Mouse (Mus musculus) midbrain, embryonic 11.5 days (tissue): ENCODE measurements around the gene Bco1. TPM values are rescaled to one million over a fixed set of nuclear protein-coding genes. Genes with fewer than 3 reads are reported as not detected.

Source experiments
- ATAC-seq: fragments of 200-750 bp; cut with Nextera tagmentation; 2 replicates; pipeline ENCODE4 v1.8.0; 2017; ENCODE audit warnings: moderate TSS enrichment, moderate library complexity; ENCODE audit not compliant: low FRiP score
- DNase-seq: peaks from one replicate; pipeline ENCODE4 v3.0.0; 2015; ENCODE audit warnings: low spot score; ENCODE audit errors: missing footprints
- H3K27ac ChIP-seq: fragments of 300-500 bp; sonication (generic); 2 replicates; pipeline ENCODE4 v1.5.1; 2014; ENCODE audit warnings: low read depth, low read length
- H3K27me3 ChIP-seq: fragments of 300-500 bp; sonication (generic); 2 replicates; pipeline ENCODE4 v1.6.1; 2014; ENCODE audit warnings: mild to moderate bottlenecking, low read length, moderate library complexity, mixed read lengths; ENCODE audit not compliant: control insufficient read depth, insufficient read depth
- H3K36me3 ChIP-seq: fragments of 300-500 bp; sonication (generic); 2 replicates; pipeline ENCODE4 v1.6.1; 2014; ENCODE audit warnings: mild to moderate bottlenecking, low read length, moderate library complexity, mixed read lengths; ENCODE audit not compliant: control insufficient read depth, insufficient read depth
- H3K4me1 ChIP-seq: fragments of 300-500 bp; sonication (generic); 2 replicates; pipeline ENCODE4 v1.6.1; 2014; ENCODE audit warnings: low read length; ENCODE audit not compliant: control insufficient read depth, insufficient read depth
- H3K4me2 ChIP-seq: fragments of 300-500 bp; sonication (generic); 2 replicates; pipeline ENCODE4 v1.6.1; 2014; ENCODE audit warnings: mild to moderate bottlenecking, moderate library complexity
- H3K4me3 ChIP-seq: fragments of 300-500 bp; sonication (generic); 2 replicates; pipeline ENCODE4 v1.5.1; 2014; ENCODE audit warnings: low read depth, low read length
- H3K9ac ChIP-seq: fragments of 300-500 bp; sonication (generic); 2 replicates; pipeline ENCODE4 v1.6.1; 2014; ENCODE audit warnings: low read length
- H3K9me3 ChIP-seq: fragments of 300-500 bp; sonication (generic); 2 replicates; pipeline ENCODE4 v1.6.1; 2016; ENCODE audit warnings: low read length; ENCODE audit not compliant: control insufficient read depth
- WGBS: fragments of 180-500 bp; shearing (Covaris S2); extraction: QIAGEN DNeasy Blood & Tissue Kit; methylation state at CpG from one replicate; pipeline ENCODE4 v1.1.7; 2014; 5-methylcytosine and 5-hydroxymethylcytosine counted together
- polyA plus RNA-seq: library from polyadenylated mRNA; unstranded; fragments of >200 nt; fragmentation: Nextera tagmentation; extraction: Ambion mirVana; gene quantifications from 2 replicates; pipeline ENCODE4 v1.2.1, GENCODE M21; 2014

Bco1 gene
- polyA plus RNA-seq, 1 experiment from 2014 or later = 0.18 TPM

DNA sequence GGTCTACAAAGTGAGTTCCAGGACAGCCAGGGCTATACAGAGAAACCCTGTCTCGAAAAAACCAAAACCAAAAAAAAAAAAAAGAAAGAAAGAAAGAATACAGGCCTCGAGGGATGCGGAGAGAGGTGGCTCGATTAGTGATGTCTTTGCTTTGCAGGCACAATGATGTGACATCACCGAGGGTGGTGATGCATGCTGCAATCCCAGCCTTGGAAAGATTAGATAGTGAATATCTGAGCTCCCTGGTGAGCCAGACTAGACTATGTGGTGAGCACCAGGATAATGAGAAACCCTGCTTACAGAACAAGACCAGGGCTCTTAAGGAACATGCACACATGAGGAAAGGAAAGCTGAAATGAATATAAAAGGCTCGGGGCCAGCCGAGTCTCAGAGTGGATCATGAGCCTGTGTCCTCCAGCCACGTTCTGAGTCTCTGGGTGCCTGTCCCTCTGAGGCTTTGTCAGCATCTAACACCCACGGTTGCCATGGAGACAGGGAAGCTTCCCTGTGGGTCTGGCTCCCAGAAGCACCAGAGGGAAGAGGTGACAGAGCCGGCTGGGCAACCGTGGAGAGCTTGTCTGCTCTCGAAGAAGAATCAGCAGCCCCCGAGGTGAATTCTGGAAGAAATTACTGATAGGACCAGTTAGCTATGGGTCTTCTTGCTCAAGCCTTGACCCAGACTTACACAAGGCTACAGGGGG lies 34.3 kb upstream of the Bco1 start:
- Histone ChIP-seq H3K4me1 (peaks cover 3% of the 10 kb centered on the region; the same call in 1 of the 2 replicates), H3K36me3 (no peaks in the 10 kb centered on the region), H3K4me3 (no peak overlapping the region), H3K27ac (no peak overlapping the region), H3K9ac (no peak overlapping the region), H3K9me3 (peaks cover 3% of the 10 kb centered on the region; the same call in 1 of the 2 replicates), H3K4me2 (no peak overlapping the region), H3K27me3 (no peaks in the 10 kb centered on the region; the same call in 1 of the 2 replicates)
- ATAC-seq (0 out of 2 replicates have a peak, but pooled peaks have one; percentile 35), DNase-seq (peak; percentile 80)
- WGBS = 61% methylated on average over 13 of the region's 13 CpGs

- DNase-seq (no peak), ATAC-seq (no peak)
- Histone ChIP-seq H3K4me1 (no peaks in the 10 kb centered on the region), H3K9me3 (peaks cover 3% of the 10 kb centered on the region; the same call in 1 of the 2 replicates), H3K4me3 (no peak overlapping the region), H3K9ac (no peak overlapping the region), H3K36me3 (no peaks in the 10 kb centered on the region), H3K4me2 (no peak overlapping the region), H3K27ac (no peak overlapping the region), H3K27me3 (no peaks in the 10 kb centered on the region; the same call in 1 of the 2 replicates)
- WGBS = 93% methylated on average over 7 of the region's 7 CpGs
Observed at GRCm38 (mm10) chr8:117066955-117067354, 28.7 kb upstream of the Bco1 start.

DNA sequence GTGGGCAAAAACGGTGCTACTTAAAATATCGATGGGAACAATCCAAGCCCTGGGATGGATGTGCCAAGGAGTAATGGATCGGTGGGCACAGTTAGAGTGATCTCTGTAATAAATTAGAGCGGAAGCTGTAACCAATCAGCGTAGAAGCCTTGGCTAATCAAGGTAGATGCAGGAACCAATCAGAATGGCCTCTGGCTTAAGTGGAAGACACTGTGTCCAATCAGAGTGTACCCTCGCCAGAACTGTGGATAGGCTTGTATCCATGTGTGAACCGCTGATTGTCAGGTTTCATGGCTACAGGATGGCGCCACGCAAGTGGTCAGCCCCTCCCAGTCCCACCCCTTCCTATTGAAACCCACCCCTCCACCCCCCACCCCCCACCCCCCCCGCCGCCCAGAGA lies 28.3 kb upstream of the Bco1 start:
- WGBS = 83% methylated on average over 11 of the region's 11 CpGs
- ATAC-seq (no peak), DNase-seq (no peak)
- Histone ChIP-seq H3K4me3 (no peak overlapping the region), H3K4me2 (no peak overlapping the region), H3K27ac (no peak overlapping the region), H3K9me3 (no peaks in the 10 kb centered on the region; the same call in 1 of the 2 replicates), H3K9ac (no peak overlapping the region), H3K4me1 (no peaks in the 10 kb centered on the region), H3K27me3 (no peaks in the 10 kb centered on the region; the same call in 1 of the 2 replicates), H3K36me3 (no peaks in the 10 kb centered on the region)

DNA sequence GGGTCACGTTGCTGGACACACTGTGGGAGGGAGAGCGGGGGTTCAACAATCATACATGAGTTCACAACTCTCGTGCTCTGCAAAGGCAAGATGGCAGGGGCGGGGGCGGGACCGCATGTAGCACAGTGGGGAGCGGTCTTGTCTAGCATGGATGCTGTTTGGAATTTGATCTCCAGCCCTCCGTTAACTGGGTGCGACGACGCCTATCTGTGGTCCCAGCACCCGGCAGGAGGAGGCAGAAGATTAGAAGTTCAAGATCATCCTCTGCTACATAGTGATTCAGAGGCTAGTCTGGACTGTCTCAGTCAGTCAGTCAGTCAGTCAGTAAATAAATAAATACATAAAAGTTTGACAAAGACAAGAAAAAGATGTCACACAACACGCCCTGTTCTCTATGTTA lies 27.4 kb upstream of the Bco1 start:
- Histone ChIP-seq H3K4me3 (no peak overlapping the region), H3K27me3 (no peaks in the 10 kb centered on the region; the same call in 1 of the 2 replicates), H3K36me3 (no peaks in the 10 kb centered on the region), H3K4me1 (no peaks in the 10 kb centered on the region), H3K9ac (no peak overlapping the region), H3K4me2 (no peak overlapping the region), H3K27ac (no peak overlapping the region), H3K9me3 (no peaks in the 10 kb centered on the region)
- 84% methylated on average over 13 of the region's 13 CpGs for WGBS
- no peak for ATAC-seq
- no peak for DNase-seq

GRCm38 (mm10) chr8:117069708-117070107 lies 25.9 kb upstream of the Bco1 start:
- Histone ChIP-seq H3K9ac (no peak overlapping the region), H3K9me3 (no peaks in the 10 kb centered on the region), H3K36me3 (no peaks in the 10 kb centered on the region), H3K4me2 (no peak overlapping the region), H3K4me1 (no peaks in the 10 kb centered on the region), H3K4me3 (no peak overlapping the region), H3K27me3 (no peaks in the 10 kb centered on the region; the same call in 1 of the 2 replicates), H3K27ac (no peak overlapping the region)
- WGBS = 82% methylated on average over 1 of the region's 1 CpGs
- no peak for DNase-seq
- ATAC-seq = no peak

- no peak overlapping the region for H3K27ac ChIP-seq
- DNase-seq (peak; percentile 57), ATAC-seq (no peak)
- no peak overlapping the region for H3K4me2 ChIP-seq
- H3K9ac ChIP-seq = no peak overlapping the region
- H3K4me3 ChIP-seq = no peak overlapping the region
- no peaks in the 10 kb centered on the region for H3K27me3 ChIP-seq
- WGBS = 73% methylated on average over 10 of the region's 10 CpGs
- H3K9me3 ChIP-seq = no peaks in the 10 kb centered on the region
- H3K4me1 ChIP-seq = no peaks in the 10 kb centered on the region
- no peaks in the 10 kb centered on the region for H3K36me3 ChIP-seq
Observed at GRCm38 (mm10) chr8:117074350-117075182, 21.1 kb upstream of the Bco1 start.

DNA sequence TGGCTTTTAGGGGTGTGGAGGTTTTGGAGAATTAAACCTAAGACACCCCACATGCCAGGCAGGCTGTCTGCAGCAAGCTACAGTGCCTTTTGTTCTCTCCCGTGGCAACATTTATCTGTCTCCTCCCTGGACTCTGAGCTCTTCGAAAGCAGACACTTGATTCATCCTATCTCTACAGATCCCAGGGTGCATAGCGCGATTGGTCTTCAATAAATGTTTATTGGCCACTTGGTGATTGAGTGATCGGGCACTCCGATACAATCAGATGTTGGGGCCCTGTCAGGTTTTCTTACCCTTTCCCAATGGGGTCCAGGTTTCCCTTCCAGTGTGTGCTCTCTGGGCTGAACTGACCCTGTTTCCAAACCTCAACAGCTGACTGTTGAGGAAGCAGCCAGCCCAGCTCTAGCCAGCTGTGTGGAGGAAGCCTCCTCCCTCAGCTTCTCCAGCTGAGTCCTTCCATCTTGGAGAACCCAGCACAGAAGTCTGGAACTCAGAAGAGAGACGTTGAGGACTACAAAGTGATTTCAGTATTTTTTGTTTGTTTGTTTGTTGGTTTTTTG lies 17.2 kb upstream of the Bco1 start:
- WGBS = 80% methylated on average over 7 of the region's 7 CpGs
- no peaks in the 10 kb centered on the region for H3K9me3 ChIP-seq
- ATAC-seq (no peak), DNase-seq (no peak)
- no peaks in the 10 kb centered on the region for H3K36me3 ChIP-seq
- no peaks in the 10 kb centered on the region for H3K4me1 ChIP-seq
- no peak overlapping the region for H3K9ac ChIP-seq
- H3K4me2 ChIP-seq = no peak overlapping the region
- no peak overlapping the region for H3K27ac ChIP-seq
- no peaks in the 10 kb centered on the region for H3K27me3 ChIP-seq
- H3K4me3 ChIP-seq = no peak overlapping the region

DNA sequence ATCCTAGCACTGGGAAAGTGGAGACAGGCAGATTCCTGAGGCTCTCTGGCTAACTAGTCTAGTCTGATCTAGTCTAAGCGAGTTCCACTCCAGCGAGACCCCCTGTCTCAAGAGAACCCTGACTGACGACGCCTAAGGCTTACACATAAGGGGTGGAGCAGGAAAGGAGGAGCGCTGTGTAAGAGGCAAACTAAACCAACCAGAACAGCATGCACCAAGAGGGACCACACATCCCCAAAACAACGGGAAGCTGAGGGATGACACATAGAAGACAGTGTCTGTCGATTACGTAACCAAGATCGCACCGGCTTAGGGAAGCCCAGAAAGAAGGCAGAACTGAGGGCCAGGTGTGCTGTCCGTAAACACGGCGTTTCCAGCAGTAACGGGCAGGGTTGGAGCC lies 16.0 kb upstream of the Bco1 start:
- H3K4me1 ChIP-seq = no peaks in the 10 kb centered on the region
- no peak overlapping the region for H3K27ac ChIP-seq
- H3K4me2 ChIP-seq = no peak overlapping the region
- H3K4me3 ChIP-seq = no peak overlapping the region
- H3K36me3 ChIP-seq = no peaks in the 10 kb centered on the region
- no peak overlapping the region for H3K9ac ChIP-seq
- no peaks in the 10 kb centered on the region for H3K9me3 ChIP-seq
- no peaks in the 10 kb centered on the region for H3K27me3 ChIP-seq
- 88% methylated on average over 14 of the region's 14 CpGs for WGBS
- no peak for DNase-seq
- no peak for ATAC-seq

- H3K36me3 ChIP-seq = no peaks in the 10 kb centered on the region
- H3K9me3 ChIP-seq = no peaks in the 10 kb centered on the region
- ATAC-seq = no peak
- no peak within 1 kb of the TSS for H3K27ac ChIP-seq
- no peak within 1 kb of the TSS for H3K4me2 ChIP-seq
- no peaks in the 10 kb centered on the region for H3K27me3 ChIP-seq
- DNase-seq = no peak
- no peak within 1 kb of the TSS for H3K9ac ChIP-seq
- 84% methylated on average over 8 of the region's 8 CpGs for WGBS
- no peaks in the 10 kb centered on the region for H3K4me1 ChIP-seq
- H3K4me3 ChIP-seq = no peak within 1 kb of the TSS
Observed at GRCm38 (mm10) chr8:117082399-117082872, 13.2 kb upstream of the Bco1 start, which contains the start of gene Pkd1l2. TSS of gene Pkd1l2 (minus strand) at chr8:117082449.
